Mouse (Mus musculus): Measurements from ENCODE around the gene Ccdc113.

GRCm38 (mm10) chr8:95547931-95548330 lies 14.0 kb downstream of the Ccdc113 start:
- no peak for TF ChIP-seq CTCF (IDR thresholded peaks at IDR 0.05; ENCODE audit: low read depth)
- TF ChIP-seq EP300 (IDR thresholded peaks at IDR 0.05; ENCODE audit: low read depth), result no peak
